Mouse (Mus musculus) lung, embryonic 15.5 days (tissue): ENCODE results near the gene P2ry13. TPM values are rescaled to one million over a fixed set of nuclear protein-coding genes. Genes with fewer than 3 reads are reported as not detected.
A peak's percentile ranks its signal among the peaks of the same experiment; 100 is the strongest.

ENCODE experiments used
- ATAC-seq: fragments of 200-750 bp; cut with Nextera tagmentation; 2 replicates; pipeline ENCODE4 v1.8.0; 2017; ENCODE audit warnings: moderate number of reproducible peaks, borderline replicate concordance; ENCODE audit not compliant: low FRiP score, low TSS enrichment; ENCODE audit errors: extremely low read depth
- H3K27ac ChIP-seq: fragments of 300-500 bp; sonication (generic); 2 replicates; pipeline ENCODE4 v1.5.1; 2015; ENCODE audit warnings: moderate library complexity, mild to moderate bottlenecking, inconsistent platforms
- H3K27me3 ChIP-seq: fragments of 300-500 bp; sonication (generic); 2 replicates; pipeline ENCODE4 v1.6.1; 2015; ENCODE audit warnings: inconsistent platforms
- H3K36me3 ChIP-seq: fragments of 300-500 bp; sonication (generic); 2 replicates; pipeline ENCODE4 v1.6.1; 2015; ENCODE audit warnings: inconsistent platforms
- H3K4me1 ChIP-seq: fragments of 300-500 bp; sonication (generic); 2 replicates; pipeline ENCODE4 v1.6.1; 2015; ENCODE audit warnings: inconsistent platforms
- H3K4me2 ChIP-seq: fragments of 300-500 bp; sonication (generic); 2 replicates; pipeline ENCODE4 v1.6.1; 2015; ENCODE audit warnings: inconsistent platforms, mild to moderate bottlenecking, moderate library complexity
- H3K4me3 ChIP-seq: fragments of 300-500 bp; sonication (generic); 2 replicates; pipeline ENCODE4 v1.5.1; 2015; ENCODE audit warnings: mild to moderate bottlenecking, inconsistent platforms
- H3K9ac ChIP-seq: fragments of 300-500 bp; sonication (generic); 2 replicates; pipeline ENCODE4 v1.6.1; 2015; ENCODE audit warnings: inconsistent platforms
- H3K9me3 ChIP-seq: fragments of 300-500 bp; sonication (generic); 2 replicates; pipeline ENCODE4 v1.6.1; 2016; ENCODE audit warnings: inconsistent platforms
- WGBS: fragments of 180-500 bp; shearing (Covaris S2); methylation state at CpG from one replicate; pipeline ENCODE4 v1.1.7; 2015; 5-methylcytosine and 5-hydroxymethylcytosine counted together
- polyA plus RNA-seq: library from polyadenylated mRNA; unstranded; fragments of >200 nt; fragmentation: Nextera tagmentation; extraction: Ambion mirVana; gene quantifications from 2 replicates; pipeline ENCODE4 v1.2.1, GENCODE M21; 2015

The P2ry13 gene
- polyA plus RNA-seq, 1 experiment from 2014 or later = 1.6 TPM

GRCm38 (mm10) chr3:59191674-59192073 lies 19.0 kb downstream of the P2ry13 start:
- H3K9ac ChIP-seq = no peak overlapping the region
- no peak overlapping the region for H3K27ac ChIP-seq
- 93% methylated on average over 6 of the region's 6 CpGs for WGBS
- no peaks in the 10 kb centered on the region for H3K27me3 ChIP-seq
- no peaks in the 10 kb centered on the region for H3K36me3 ChIP-seq
- H3K4me2 ChIP-seq = no peak overlapping the region
- H3K9me3 ChIP-seq = no peaks in the 10 kb centered on the region
- no peak for ATAC-seq
- H3K4me1 ChIP-seq = no peaks in the 10 kb centered on the region
- H3K4me3 ChIP-seq = no peak overlapping the region

GRCm38 (mm10) chr3:59187336-59187735 lies 23.3 kb downstream of the P2ry13 start:
- H3K4me1 ChIP-seq = no peaks in the 10 kb centered on the region
- no peak overlapping the region for H3K27ac ChIP-seq
- H3K36me3 ChIP-seq = no peaks in the 10 kb centered on the region
- ATAC-seq = no peak
- H3K4me2 ChIP-seq = no peak overlapping the region
- 70% methylated on average over 4 of the region's 4 CpGs for whole genome bisulfite sequencing
- no peaks in the 10 kb centered on the region for H3K27me3 ChIP-seq
- H3K4me3 ChIP-seq = no peak overlapping the region
- no peaks in the 10 kb centered on the region for H3K9me3 ChIP-seq
- no peak overlapping the region for H3K9ac ChIP-seq

GRCm38 (mm10) chr3:59185662-59186061 lies 25.0 kb downstream of the P2ry13 start:
- no peak overlapping the region for H3K9ac ChIP-seq
- H3K36me3 ChIP-seq = no peaks in the 10 kb centered on the region
- no peaks in the 10 kb centered on the region for H3K4me1 ChIP-seq
- no peak overlapping the region for H3K4me2 ChIP-seq
- no peaks in the 10 kb centered on the region for H3K9me3 ChIP-seq
- H3K4me3 ChIP-seq = no peak overlapping the region
- no peaks in the 10 kb centered on the region for H3K27me3 ChIP-seq
- 52% methylated on average over 4 of the region's 4 CpGs for WGBS
- ATAC-seq = no peak
- H3K27ac ChIP-seq = no peak overlapping the region

GRCm38 (mm10) chr3:59182129-59182528 lies 28.6 kb downstream of the P2ry13 start:
- Histone ChIP-seq H3K4me1 (no peaks in the 10 kb centered on the region), H3K4me2 (no peak overlapping the region), H3K9me3 (no peaks in the 10 kb centered on the region), H3K4me3 (no peak overlapping the region), H3K27ac (no peak overlapping the region), H3K27me3 (no peaks in the 10 kb centered on the region), H3K9ac (no peak overlapping the region), H3K36me3 (no peaks in the 10 kb centered on the region)
- no peak for ATAC-seq

- no peak overlapping the region for H3K9ac ChIP-seq
- WGBS = 68% methylated on average over 5 of the region's 5 CpGs
- no peaks in the 10 kb centered on the region for H3K27me3 ChIP-seq
- H3K27ac ChIP-seq = no peak overlapping the region
- no peak overlapping the region for H3K4me2 ChIP-seq
- ATAC-seq = no peak; the same call in 1 of the 2 replicates
- no peaks in the 10 kb centered on the region for H3K4me1 ChIP-seq
- no peak overlapping the region for H3K4me3 ChIP-seq
- no peaks in the 10 kb centered on the region for H3K36me3 ChIP-seq
- no peaks in the 10 kb centered on the region for H3K9me3 ChIP-seq
Observed at GRCm38 (mm10) chr3:59181134-59181533, 29.5 kb downstream of the P2ry13 start.

GRCm38 (mm10) chr3:59176871-59177270 lies 33.8 kb downstream of the P2ry13 start:
- Histone ChIP-seq H3K27ac (no peak overlapping the region), H3K4me2 (no peak overlapping the region), H3K4me3 (no peak overlapping the region), H3K9me3 (no peaks in the 10 kb centered on the region), H3K4me1 (peaks cover 5% of the 10 kb centered on the region; the same call in 1 of the 2 replicates), H3K9ac (no peak overlapping the region), H3K27me3 (no peaks in the 10 kb centered on the region), H3K36me3 (no peaks in the 10 kb centered on the region)
- ATAC-seq = no peak
- 60% methylated on average over 5 of the region's 5 CpGs for WGBS

- Histone ChIP-seq H3K4me2 (no peak overlapping the region), H3K27me3 (no peaks in the 10 kb centered on the region), H3K9me3 (no peaks in the 10 kb centered on the region), H3K36me3 (no peaks in the 10 kb centered on the region), H3K9ac (no peak overlapping the region), H3K4me3 (no peak overlapping the region), H3K27ac (no peak overlapping the region), H3K4me1 (peaks cover 5% of the 10 kb centered on the region; the same call in 1 of the 2 replicates)
- ATAC-seq = peak; percentile 74; the same call in 1 of the 2 replicates
- WGBS = 14% methylated on average over 5 of the region's 5 CpGs
Observed at GRCm38 (mm10) chr3:59175234-59175633, 35.4 kb downstream of the P2ry13 start.

GRCm38 (mm10) chr3:59174426-59175154 lies 36.1 kb downstream of the P2ry13 start:
- no peak overlapping the region for H3K27ac ChIP-seq
- no peak overlapping the region for H3K4me2 ChIP-seq
- no peak overlapping the region for H3K9ac ChIP-seq
- no peaks in the 10 kb centered on the region for H3K36me3 ChIP-seq
- H3K4me1 ChIP-seq = peaks cover 5% of the 10 kb centered on the region; the same call in 1 of the 2 replicates
- H3K9me3 ChIP-seq = no peaks in the 10 kb centered on the region
- no peak overlapping the region for H3K4me3 ChIP-seq
- ATAC-seq = no peak
- no peaks in the 10 kb centered on the region for H3K27me3 ChIP-seq
- WGBS = 53% methylated on average over 6 of the region's 6 CpGs

GRCm38 (mm10) chr3:59169921-59170627 lies 40.6 kb downstream of the P2ry13 start:
- Histone ChIP-seq H3K9me3 (no peaks in the 10 kb centered on the region), H3K27ac (peak overlapping the region; percentile 71), H3K9ac (no peak overlapping the region), H3K36me3 (no peaks in the 10 kb centered on the region), H3K4me3 (no peak overlapping the region), H3K4me1 (peaks cover 15% of the 10 kb centered on the region), H3K27me3 (no peaks in the 10 kb centered on the region), H3K4me2 (no peak overlapping the region)
- ATAC-seq = no peak
- WGBS = 28% methylated on average over 2 of the region's 2 CpGs

GRCm38 (mm10) chr3:59169215-59169614 lies 41.5 kb downstream of the P2ry13 start:
- no peaks in the 10 kb centered on the region for H3K27me3 ChIP-seq
- no peaks in the 10 kb centered on the region for H3K9me3 ChIP-seq
- H3K4me3 ChIP-seq = no peak overlapping the region
- ATAC-seq = no peak
- no peaks in the 10 kb centered on the region for H3K36me3 ChIP-seq
- H3K4me2 ChIP-seq = no peak overlapping the region
- WGBS = 67% methylated on average over 4 of the region's 4 CpGs
- H3K9ac ChIP-seq = no peak overlapping the region
- H3K27ac ChIP-seq = no peak overlapping the region
- H3K4me1 ChIP-seq = peaks cover 11% of the 10 kb centered on the region

- Histone ChIP-seq H3K4me2 (no peak overlapping the region), H3K27me3 (no peaks in the 10 kb centered on the region), H3K27ac (peak overlapping the region; percentile 85; the same call in 1 of the 2 replicates), H3K4me3 (no peak overlapping the region), H3K4me1 (peaks cover 11% of the 10 kb centered on the region), H3K9me3 (no peaks in the 10 kb centered on the region), H3K36me3 (no peaks in the 10 kb centered on the region), H3K9ac (no peak overlapping the region)
- ATAC-seq = no peak
- 86% methylated on average over 6 of the region's 6 CpGs for WGBS
Observed at GRCm38 (mm10) chr3:59168476-59168875, 42.2 kb downstream of the P2ry13 start.

GRCm38 (mm10) chr3:59167417-59168054 lies 43.1 kb downstream of the P2ry13 start:
- Histone ChIP-seq H3K9me3 (no peaks in the 10 kb centered on the region), H3K9ac (no peak overlapping the region), H3K27ac (peak overlapping the region; percentile 85), H3K27me3 (no peaks in the 10 kb centered on the region), H3K36me3 (no peaks in the 10 kb centered on the region), H3K4me1 (peaks cover 11% of the 10 kb centered on the region), H3K4me2 (no peak overlapping the region), H3K4me3 (no peak overlapping the region)
- ATAC-seq = peak; percentile 92
- WGBS = 34% methylated on average over 2 of the region's 2 CpGs
